Mouse (Mus musculus): Measurements from ENCODE around the gene Adgrv1. TPM values are rescaled to one million over a fixed set of nuclear protein-coding genes. Genes with fewer than 3 reads are reported as not detected.
A peak's percentile ranks its signal among the peaks of the same experiment; 100 is the strongest.

The Adgrv1 gene
- polyA plus RNA-seq, 1 experiment from 2014 or later = 16.7 TPM

DNA sequence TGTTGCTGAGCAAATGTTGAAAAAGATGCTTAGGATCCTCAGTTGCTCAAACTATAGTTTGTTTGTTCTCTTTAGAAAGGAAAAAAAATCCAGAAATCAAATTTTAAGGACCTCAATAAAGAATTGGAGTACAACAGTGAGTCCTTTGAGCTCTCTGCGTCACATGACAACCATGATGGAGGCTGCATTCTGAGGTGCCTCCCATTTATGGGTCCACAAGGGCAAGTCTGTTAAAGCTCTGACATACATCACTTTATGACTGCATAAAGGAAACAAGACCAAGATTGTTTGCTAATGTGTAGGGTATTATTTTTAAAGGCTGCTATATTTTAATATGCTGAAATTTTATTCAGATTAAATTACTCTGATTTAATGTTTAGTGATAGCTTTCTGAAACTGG, 410.6 kb downstream of the Adgrv1 start:
- WGBS = 95% methylated on average over 1 of the region's 1 CpGs
- no peaks in the 10 kb centered on the region for H3K36me3 ChIP-seq (ENCODE audit: control insufficient read depth, insufficient read depth, low read length)
- no peaks in the 10 kb centered on the region for H3K9me3 ChIP-seq (ENCODE audit: control insufficient read depth, low read length)
- H3K4me3 ChIP-seq (replicated peaks; ENCODE audit: low read depth, low read length) = no peak overlapping the region
- DNase-seq (no peak), ATAC-seq (ENCODE audit: low FRiP score, low TSS enrichment) (no peak)
- H3K4me2 ChIP-seq (ENCODE audit: low read length) = no peak overlapping the region
- no peaks in the 10 kb centered on the region for H3K27me3 ChIP-seq (ENCODE audit: control insufficient read depth, insufficient read depth, low read length)
- no peak overlapping the region for H3K27ac ChIP-seq (replicated peaks; ENCODE audit: low read depth, low read length)
- H3K4me1 ChIP-seq (ENCODE audit: control insufficient read depth, insufficient read depth, low read length) = no peaks in the 10 kb centered on the region
- no peak overlapping the region for H3K9ac ChIP-seq (replicated peaks; ENCODE audit: low read length)

DNA sequence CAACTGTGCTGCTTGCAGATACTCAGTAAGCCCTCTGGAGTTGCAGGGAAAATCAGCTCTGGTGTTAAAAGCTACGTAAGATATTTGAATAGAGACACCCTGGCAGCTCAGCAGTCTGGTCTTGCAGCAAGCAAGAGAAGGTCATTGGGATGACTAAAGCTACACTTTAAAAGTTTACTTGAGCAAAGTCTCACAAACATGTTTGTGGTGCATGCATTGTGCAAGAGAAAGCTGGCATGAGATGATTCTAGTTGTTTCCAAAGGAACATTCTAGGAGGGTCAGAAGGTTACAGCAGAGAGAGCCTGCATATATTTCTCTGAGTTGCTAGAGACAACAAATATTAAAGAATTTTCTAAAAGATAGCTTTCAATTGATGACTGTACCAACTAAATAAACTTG, 421.5 kb downstream of the Adgrv1 start:
- no peak overlapping the region for H3K4me3 ChIP-seq (replicated peaks; ENCODE audit: low read depth, low read length)
- no peaks in the 10 kb centered on the region for H3K27me3 ChIP-seq (ENCODE audit: control insufficient read depth, insufficient read depth, low read length)
- no peak overlapping the region for H3K27ac ChIP-seq (replicated peaks; ENCODE audit: low read depth, low read length)
- no peak overlapping the region for H3K4me2 ChIP-seq (ENCODE audit: low read length)
- ATAC-seq (ENCODE audit: low FRiP score, low TSS enrichment) (no peak), DNase-seq (no peak)
- no peaks in the 10 kb centered on the region for H3K9me3 ChIP-seq (ENCODE audit: control insufficient read depth, low read length)
- H3K9ac ChIP-seq (replicated peaks; ENCODE audit: low read length) = no peak overlapping the region
- H3K36me3 ChIP-seq (ENCODE audit: control insufficient read depth, insufficient read depth, low read length) = no peaks in the 10 kb centered on the region
- 66% methylated on average over 1 of the region's 1 CpGs for WGBS
- no peaks in the 10 kb centered on the region for H3K4me1 ChIP-seq (ENCODE audit: control insufficient read depth, insufficient read depth, low read length)

DNA sequence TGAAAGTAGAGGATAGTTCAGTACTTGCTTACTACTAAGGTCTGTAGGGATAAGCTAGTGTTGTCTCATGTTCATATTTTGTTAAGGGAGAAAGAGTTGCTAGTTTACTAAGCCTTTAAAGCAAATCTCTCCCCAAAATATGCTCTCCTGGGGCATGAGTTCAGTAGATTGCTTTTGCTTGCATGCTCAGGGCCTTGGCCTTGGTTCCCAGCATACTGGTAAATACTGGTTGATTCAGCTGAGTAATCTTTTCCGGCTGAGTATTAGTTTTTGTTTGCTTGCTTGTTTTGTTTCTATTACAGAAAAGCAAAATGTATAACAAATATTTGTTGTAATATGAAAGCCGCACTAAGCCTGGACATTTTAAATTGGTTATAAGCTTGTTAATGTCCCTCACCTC, 422.4 kb downstream of the Adgrv1 start:
- Histone ChIP-seq H3K9me3 (ENCODE audit: control insufficient read depth, low read length) (no peaks in the 10 kb centered on the region), H3K4me3 (replicated peaks; ENCODE audit: low read depth, low read length) (no peak overlapping the region), H3K36me3 (ENCODE audit: control insufficient read depth, insufficient read depth, low read length) (no peaks in the 10 kb centered on the region), H3K4me1 (ENCODE audit: control insufficient read depth, insufficient read depth, low read length) (no peaks in the 10 kb centered on the region), H3K27me3 (ENCODE audit: control insufficient read depth, insufficient read depth, low read length) (no peaks in the 10 kb centered on the region), H3K4me2 (ENCODE audit: low read length) (no peak overlapping the region), H3K27ac (replicated peaks; ENCODE audit: low read depth, low read length) (no peak overlapping the region), H3K9ac (replicated peaks; ENCODE audit: low read length) (no peak overlapping the region)
- 97% methylated on average over 2 of the region's 2 CpGs for WGBS
- no peak for ATAC-seq (ENCODE audit: low FRiP score, low TSS enrichment)
- no peak for DNase-seq

DNA sequence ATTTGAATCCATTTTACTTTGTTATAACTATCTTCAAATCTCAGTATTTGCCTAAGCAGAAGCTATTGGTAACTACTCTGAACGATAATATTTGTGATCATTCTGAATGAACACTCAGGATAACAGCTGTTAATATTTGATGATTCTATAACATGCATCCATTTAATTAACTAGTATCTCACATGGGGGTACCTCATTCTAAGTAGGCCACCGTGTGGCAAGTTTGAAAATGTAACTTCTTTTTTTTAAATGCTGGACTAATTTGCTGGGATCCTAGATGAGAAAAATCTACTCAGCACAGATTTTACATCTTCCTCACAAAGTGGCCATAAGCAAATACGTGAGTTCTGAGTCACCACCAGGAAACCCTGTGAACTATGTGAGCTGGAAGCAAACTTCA, 423.1 kb downstream of the Adgrv1 start:
- DNase-seq = no peak

DNA sequence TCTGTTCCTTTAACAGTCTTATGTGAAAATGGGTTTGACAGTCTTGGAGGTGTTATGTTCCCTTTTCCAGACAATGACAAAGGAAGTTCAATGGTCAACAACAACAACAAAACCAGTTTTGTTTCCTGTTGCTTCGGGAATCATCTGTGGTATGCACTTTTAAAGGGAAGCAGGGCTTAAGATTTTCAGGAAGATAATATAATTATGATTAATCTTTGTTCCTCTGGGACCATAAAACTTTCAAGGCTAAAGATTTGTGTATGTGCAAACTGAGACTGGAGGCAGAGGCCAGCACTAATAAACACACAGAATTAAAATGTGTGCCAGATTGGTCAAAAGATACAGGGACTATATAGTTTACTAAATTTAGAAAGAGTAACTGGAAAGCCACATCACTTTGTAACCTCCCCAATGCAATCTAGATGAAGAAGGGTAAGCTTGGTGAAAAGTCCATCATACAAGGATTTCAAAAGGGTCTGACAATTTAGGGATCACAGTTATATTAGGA, 424.8 kb downstream of the Adgrv1 start:
- Histone ChIP-seq H3K9me3 (ENCODE audit: control insufficient read depth, low read length) (no peaks in the 10 kb centered on the region), H3K4me2 (ENCODE audit: low read length) (no peak overlapping the region), H3K4me1 (ENCODE audit: control insufficient read depth, insufficient read depth, low read length) (no peaks in the 10 kb centered on the region), H3K27me3 (ENCODE audit: control insufficient read depth, insufficient read depth, low read length) (no peaks in the 10 kb centered on the region), H3K9ac (replicated peaks; ENCODE audit: low read length) (no peak overlapping the region), H3K4me3 (replicated peaks; ENCODE audit: low read depth, low read length) (no peak overlapping the region), H3K27ac (replicated peaks; ENCODE audit: low read depth, low read length) (no peak overlapping the region), H3K36me3 (ENCODE audit: control insufficient read depth, insufficient read depth, low read length) (no peaks in the 10 kb centered on the region)
- DNase-seq (no peak), ATAC-seq (ENCODE audit: low FRiP score, low TSS enrichment) (no peak)
- 88% methylated on average over 1 of the region's 1 CpGs for WGBS

More for the DNA sequence above, 423.1 kb downstream of the Adgrv1 start:
- H3K4me1 ChIP-seq (ENCODE audit: control insufficient read depth, insufficient read depth, low read length) = no peaks in the 10 kb centered on the region
- no peak overlapping the region for H3K9ac ChIP-seq (replicated peaks; ENCODE audit: low read length)
- ATAC-seq (ENCODE audit: low FRiP score, low TSS enrichment) = no peak
- no peak overlapping the region for H3K4me3 ChIP-seq (replicated peaks; ENCODE audit: low read depth, low read length)
- no peak overlapping the region for H3K27ac ChIP-seq (replicated peaks; ENCODE audit: low read depth, low read length)
- H3K9me3 ChIP-seq (ENCODE audit: control insufficient read depth, low read length) = no peaks in the 10 kb centered on the region
- no peaks in the 10 kb centered on the region for H3K27me3 ChIP-seq (ENCODE audit: control insufficient read depth, insufficient read depth, low read length)
- no peaks in the 10 kb centered on the region for H3K36me3 ChIP-seq (ENCODE audit: control insufficient read depth, insufficient read depth, low read length)
- 89% methylated on average over 3 of the region's 3 CpGs for WGBS
- no peak overlapping the region for H3K4me2 ChIP-seq (ENCODE audit: low read length)

DNA sequence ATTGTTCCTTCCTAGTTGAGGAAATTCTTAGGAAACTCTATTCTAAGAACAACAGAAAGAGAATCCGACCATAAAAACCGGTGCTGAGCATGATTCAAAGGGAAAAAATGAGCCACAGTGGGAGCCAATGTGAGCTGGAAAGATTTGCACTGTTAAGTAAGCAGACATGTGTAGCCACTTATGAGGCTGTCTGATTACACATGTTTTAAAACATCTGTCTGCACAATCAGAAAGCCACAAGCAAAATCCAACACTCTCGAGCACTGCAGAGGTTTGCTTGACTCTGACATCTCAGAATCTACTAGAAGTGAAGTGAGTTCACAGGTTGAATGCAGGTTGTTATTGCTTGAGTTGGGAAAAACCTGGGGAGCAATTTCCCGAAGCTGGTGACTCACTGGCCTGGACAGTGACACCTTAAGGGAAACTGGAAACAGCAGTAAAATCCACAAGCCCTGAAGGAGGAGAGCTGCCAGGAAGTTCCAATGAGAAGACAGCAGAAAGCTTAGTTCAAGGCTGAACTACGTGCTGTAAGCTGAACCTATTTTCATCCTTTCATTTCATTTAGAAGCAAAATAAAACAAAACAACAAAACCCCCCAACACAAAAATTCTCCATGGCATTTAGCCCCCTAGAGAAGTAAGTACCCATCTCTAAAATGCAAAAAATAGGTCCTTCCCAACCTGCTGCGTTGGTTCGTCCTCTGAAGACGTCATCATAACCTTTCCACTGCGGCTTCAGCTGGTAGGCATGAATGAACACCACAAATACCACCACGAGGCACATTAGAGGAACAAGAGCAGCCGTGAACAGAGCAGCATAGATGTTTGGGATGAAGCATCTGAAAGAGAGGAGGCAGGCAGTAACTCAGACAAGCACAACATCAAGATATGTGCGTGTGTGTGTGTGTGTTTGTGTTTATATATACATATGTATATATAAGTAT, 450.7 kb downstream of the Adgrv1 start:
- Histone ChIP-seq H3K4me3 (replicated peaks; ENCODE audit: low read depth, low read length) (no peak overlapping the region), H3K4me1 (ENCODE audit: control insufficient read depth, insufficient read depth, low read length) (no peaks in the 10 kb centered on the region), H3K9me3 (ENCODE audit: control insufficient read depth, low read length) (no peaks in the 10 kb centered on the region), H3K4me2 (ENCODE audit: low read length) (no peak overlapping the region), H3K27ac (replicated peaks; ENCODE audit: low read depth, low read length) (no peak overlapping the region), H3K9ac (replicated peaks; ENCODE audit: low read length) (no peak overlapping the region), H3K36me3 (ENCODE audit: control insufficient read depth, insufficient read depth, low read length) (no peaks in the 10 kb centered on the region), H3K27me3 (ENCODE audit: control insufficient read depth, insufficient read depth, low read length) (no peaks in the 10 kb centered on the region)
- WGBS = 89% methylated on average over 12 of the region's 12 CpGs
- ATAC-seq (ENCODE audit: low FRiP score, low TSS enrichment) (no peak), DNase-seq (no peak)

DNA sequence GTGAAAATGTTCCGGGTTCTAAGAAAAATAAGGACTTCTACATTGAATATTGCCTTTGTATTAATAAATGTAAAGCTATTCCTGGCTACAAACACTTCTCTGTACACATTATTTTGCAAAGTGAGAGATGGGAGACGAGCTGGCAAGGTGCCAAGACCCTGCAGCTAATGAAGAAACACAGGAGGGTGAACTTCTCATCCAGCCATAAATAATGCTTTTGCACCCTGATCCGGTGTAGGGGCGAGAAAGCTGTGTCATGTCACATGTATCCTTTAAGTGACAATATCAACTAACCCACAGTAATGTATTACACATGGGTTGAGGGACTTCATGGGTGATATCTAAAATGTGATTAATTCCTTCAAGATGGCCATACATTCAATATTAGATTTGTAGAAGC, 451.5 kb downstream of the Adgrv1 start:
- peak; percentile 48 for DNase-seq
- 83% methylated on average over 4 of the region's 4 CpGs for whole genome bisulfite sequencing
- H3K9me3 ChIP-seq (ENCODE audit: control insufficient read depth, low read length) = no peaks in the 10 kb centered on the region

DNA sequence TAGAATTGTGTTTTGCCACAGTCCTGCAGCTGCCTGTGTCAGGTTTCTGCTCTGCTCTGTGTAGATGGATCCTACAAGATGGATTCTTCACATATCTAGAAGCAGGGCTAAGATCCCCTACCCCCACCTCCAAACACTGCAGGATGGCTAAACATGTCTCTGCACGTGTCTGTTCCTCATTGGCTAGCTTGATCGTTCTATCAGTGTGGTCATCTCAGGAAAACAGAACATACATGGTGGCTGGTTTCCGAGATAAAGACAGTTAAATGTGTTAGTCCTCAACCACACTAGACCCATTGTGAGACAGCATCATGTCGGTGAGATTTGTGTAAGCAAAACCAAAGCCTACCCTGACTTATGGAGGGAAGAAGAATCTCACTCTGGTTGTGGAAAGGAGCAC, 456.1 kb downstream of the Adgrv1 start:
- Histone ChIP-seq H3K9me3 (ENCODE audit: control insufficient read depth, low read length) (no peaks in the 10 kb centered on the region), H3K9ac (replicated peaks; ENCODE audit: low read length) (no peak overlapping the region), H3K27me3 (ENCODE audit: control insufficient read depth, insufficient read depth, low read length) (no peaks in the 10 kb centered on the region), H3K4me1 (ENCODE audit: control insufficient read depth, insufficient read depth, low read length) (no peaks in the 10 kb centered on the region), H3K4me3 (replicated peaks; ENCODE audit: low read depth, low read length) (no peak overlapping the region), H3K36me3 (ENCODE audit: control insufficient read depth, insufficient read depth, low read length) (no peaks in the 10 kb centered on the region), H3K4me2 (ENCODE audit: low read length) (no peak overlapping the region), H3K27ac (replicated peaks; ENCODE audit: low read depth, low read length) (no peak overlapping the region)
- no peak for ATAC-seq (ENCODE audit: low FRiP score, low TSS enrichment)
- WGBS = 93% methylated on average over 4 of the region's 4 CpGs
- DNase-seq = no peak

More for the DNA sequence above, 451.5 kb downstream of the Adgrv1 start:
- no peak overlapping the region for H3K4me2 ChIP-seq (ENCODE audit: low read length)
- H3K4me3 ChIP-seq (replicated peaks; ENCODE audit: low read depth, low read length) = no peak overlapping the region
- H3K27ac ChIP-seq (replicated peaks; ENCODE audit: low read depth, low read length) = no peak overlapping the region
- no peak overlapping the region for H3K9ac ChIP-seq (replicated peaks; ENCODE audit: low read length)
- no peaks in the 10 kb centered on the region for H3K36me3 ChIP-seq (ENCODE audit: control insufficient read depth, insufficient read depth, low read length)
- H3K27me3 ChIP-seq (ENCODE audit: control insufficient read depth, insufficient read depth, low read length) = no peaks in the 10 kb centered on the region
- no peaks in the 10 kb centered on the region for H3K4me1 ChIP-seq (ENCODE audit: control insufficient read depth, insufficient read depth, low read length)
- ATAC-seq (ENCODE audit: low FRiP score, low TSS enrichment) = no peak

DNA sequence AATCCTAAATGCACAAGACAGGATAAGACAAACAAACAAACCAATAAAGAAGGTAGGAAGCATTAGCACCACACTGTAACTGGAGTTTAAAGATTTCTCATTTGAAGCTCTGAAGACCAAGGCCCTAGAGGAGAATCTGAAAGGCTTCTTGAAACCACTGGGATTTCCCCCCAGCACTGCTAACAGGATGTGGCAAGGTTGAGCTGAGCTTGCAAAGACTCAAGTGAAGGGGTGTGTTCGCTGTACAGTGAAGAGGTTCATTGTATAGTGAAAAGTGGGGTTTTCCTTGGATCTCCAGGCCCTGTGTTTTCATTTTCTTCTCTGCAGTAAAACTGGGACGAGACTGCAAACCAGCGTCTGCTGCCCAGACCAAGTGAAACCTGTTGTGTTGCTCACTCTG, 456.9 kb downstream of the Adgrv1 start:
- H3K27me3 ChIP-seq (ENCODE audit: control insufficient read depth, insufficient read depth, low read length) = no peaks in the 10 kb centered on the region
- H3K4me2 ChIP-seq (ENCODE audit: low read length) = no peak overlapping the region
- H3K9ac ChIP-seq (replicated peaks; ENCODE audit: low read length) = no peak overlapping the region
- no peak overlapping the region for H3K4me3 ChIP-seq (replicated peaks; ENCODE audit: low read depth, low read length)
- WGBS = 96% methylated on average over 3 of the region's 3 CpGs
- no peak for DNase-seq
- no peak for ATAC-seq (ENCODE audit: low FRiP score, low TSS enrichment)
- H3K27ac ChIP-seq (replicated peaks; ENCODE audit: low read depth, low read length) = no peak overlapping the region
- H3K36me3 ChIP-seq (ENCODE audit: control insufficient read depth, insufficient read depth, low read length) = no peaks in the 10 kb centered on the region
- no peaks in the 10 kb centered on the region for H3K4me1 ChIP-seq (ENCODE audit: control insufficient read depth, insufficient read depth, low read length)
- no peaks in the 10 kb centered on the region for H3K9me3 ChIP-seq (ENCODE audit: control insufficient read depth, low read length)
